In genomic region chr19:14598690-14599288, GRCm38 (mm10) we compare ENCODE assay signal across 7 mouse cellular contexts. TPM values are rescaled to one million over a fixed set of nuclear protein-coding genes. Genes with fewer than 3 reads are reported as not detected.
DNase-seq lines count a peak whose midpoint lies in the region; ATAC-seq and TF ChIP-seq lines count a peak whose summit lies in the region.

No protein-coding gene starts in this region.

- H3K9me3 ChIP-seq in erythroblast, embryonic 14.5 days (ENCODE audit: control insufficient read depth, low read length), result no peaks in the 10 kb centered on the region
- no peaks in the 10 kb centered on the region for H3K9me3 ChIP-seq in limb, embryonic 12.5 days

- H3K27me3 ChIP-seq in spleen, adult 2 months (ENCODE audit: control insufficient read depth, insufficient read depth, low read length), result no peaks in the 10 kb centered on the region
- peaks cover 19% of the 10 kb centered on the region for H3K27me3 ChIP-seq in erythroblast, embryonic 14.5 days (ENCODE audit: control insufficient read depth)
- H3K27me3 ChIP-seq in limb, embryonic 12.5 days, result 0 out of 2 replicates have a peak, but pooled peaks cover 3% of the 10 kb centered on the region

- H3K9ac ChIP-seq in limb, embryonic 12.5 days (replicated peaks), result peak overlapping the region; percentile 68

- peaks cover 4% of the 10 kb centered on the region for H3K36me3 ChIP-seq in spleen, adult 2 months (ENCODE audit: control insufficient read depth, insufficient read depth, low read length)
- H3K36me3 ChIP-seq in erythroblast, embryonic 14.5 days (ENCODE audit: control insufficient read depth), result peaks cover 14% of the 10 kb centered on the region
- H3K36me3 ChIP-seq in limb, embryonic 12.5 days, result no peaks in the 10 kb centered on the region

- no peak for TF ChIP-seq POLR2A in spleen, adult 2 months (IDR thresholded peaks at IDR 0.05; ENCODE audit: low read depth, low read length)
- 0 out of 2 replicates have a peak, but pooled peaks have one; percentile 9 for TF ChIP-seq POLR2A in olfactory bulb, adult 2 months (IDR thresholded peaks at IDR 0.05; ENCODE audit: insufficient read depth, low read depth, low read length)

- H3K4me2 ChIP-seq in limb, embryonic 12.5 days, result peak overlapping the region; percentile 67

- ATAC-seq in limb, embryonic 12.5 days (ENCODE audit: insufficient number of reproducible peaks, insufficient read depth, low FRiP score, low TSS enrichment, low read depth), result peak; percentile 50

- DNase-seq in spleen, adult 2 months (ENCODE audit: low read depth in 1 of 2, low spot score in 2 of 2), result no peak
- no peak for DNase-seq in spleen, adult 12 weeks (ENCODE audit: low spot score)
- no peak for DNase-seq in left cerebral cortex, adult 18-20 months (ENCODE audit: low spot score in 2 of 2)
- DNase-seq in embryo, embryonic 11 days, result no peak

- 5% methylated on average over 46 of the region's 46 CpGs for WGBS in spleen, adult 2 months
- WGBS in limb, embryonic 12.5 days, result under 1% methylated on average over 46 of the region's 46 CpGs
- WGBS in olfactory bulb, adult 2 months, result 4% methylated on average over 46 of the region's 46 CpGs

- H3K4me3 ChIP-seq in spleen, adult 2 months (ENCODE audit: extremely low read depth, insufficient read depth, insufficient read length), result peak overlapping the region; percentile 71
- peak overlapping the region; percentile 93 for H3K4me3 ChIP-seq in erythroblast, embryonic 14.5 days (replicated peaks)
- peak overlapping the region; percentile 53 for H3K4me3 ChIP-seq in limb, embryonic 12.5 days (replicated peaks)
- peak overlapping the region; percentile 88 for H3K4me3 ChIP-seq in olfactory bulb, adult 2 months (ENCODE audit: insufficient read depth, low read depth, low read length)

- peak overlapping the region; percentile 81 for H3K27ac ChIP-seq in spleen, adult 2 months (ENCODE audit: insufficient read depth, low read length)
- H3K27ac ChIP-seq in limb, embryonic 12.5 days, result peak overlapping the region; percentile 91
- peak overlapping the region; percentile 88 for H3K27ac ChIP-seq in olfactory bulb, adult 2 months (ENCODE audit: insufficient read depth, low read depth, low read length)

- peaks cover 4% of the 10 kb centered on the region; the same call in 1 of the 2 replicates for H3K4me1 ChIP-seq in spleen, adult 2 months (ENCODE audit: control insufficient read depth, insufficient read depth, insufficient read length)
- peaks cover 25% of the 10 kb centered on the region for H3K4me1 ChIP-seq in erythroblast, embryonic 14.5 days (ENCODE audit: control insufficient read depth)
- H3K4me1 ChIP-seq in limb, embryonic 12.5 days (replicated peaks), result peaks cover 29% of the 10 kb centered on the region
- H3K4me1 ChIP-seq in olfactory bulb, adult 2 months (ENCODE audit: control insufficient read depth, insufficient read depth, low read length), result no peaks in the 10 kb centered on the region

- no peak for TF ChIP-seq CTCF in spleen, adult 2 months (IDR thresholded peaks at IDR 0.05; ENCODE audit: extremely low read depth, insufficient read depth, insufficient read length, insufficient replicate concordance)
- no peak for TF ChIP-seq CTCF in olfactory bulb, adult 2 months (IDR thresholded peaks at IDR 0.05; ENCODE audit: insufficient read depth, low read depth, low read length)

RNA-seq across cellular contexts. Expression of gene Tle4, which starts 0.9 kb away (rescaled TPM):
- polyA plus RNA-seq in spleen, adult 2 months (2012; rRNA removed), result 15.9 and 17.7 TPM in 2 replicates
- 0.32 and 0.41 TPM in 2 replicates for polyA plus RNA-seq in erythroblast, embryonic 14.5 days (2012)
- polyA plus RNA-seq in limb, embryonic 12.5 days (2016; fragmentation: Nextera tagmentation; extraction: Ambion mirVana), result 24.6 and 32.1 TPM in 2 replicates
- not detected in 2 replicates for polyA plus RNA-seq in olfactory bulb, adult 2 months (2012; ENCODE audit: insufficient read depth, insufficient read length, low replicate concordance, missing spikeins)
- 10 to 100 TPM; 36.5 to 46.6 TPM for total RNA-seq in left cerebral cortex, adult 18-20 months (2021)
